Mouse (Mus musculus): ENCODE measurements at regions not wholly inside any gene's neighbourhood (a gene's known extent, or its start where the extent isn't known, plus 50 kb on each side); places are given as distances from the start of the nearest gene placed in this dataset.

- no peak for DNase-seq
These were observed 270.3 kb downstream of the Emp1 start for GRCm38 (mm10) chr6:135632671-135633070.

GRCm38 (mm10) chr6:135636648-135637047 is 274.3 kb downstream of the Emp1 start:
- DNase-seq: no peak

DNA sequence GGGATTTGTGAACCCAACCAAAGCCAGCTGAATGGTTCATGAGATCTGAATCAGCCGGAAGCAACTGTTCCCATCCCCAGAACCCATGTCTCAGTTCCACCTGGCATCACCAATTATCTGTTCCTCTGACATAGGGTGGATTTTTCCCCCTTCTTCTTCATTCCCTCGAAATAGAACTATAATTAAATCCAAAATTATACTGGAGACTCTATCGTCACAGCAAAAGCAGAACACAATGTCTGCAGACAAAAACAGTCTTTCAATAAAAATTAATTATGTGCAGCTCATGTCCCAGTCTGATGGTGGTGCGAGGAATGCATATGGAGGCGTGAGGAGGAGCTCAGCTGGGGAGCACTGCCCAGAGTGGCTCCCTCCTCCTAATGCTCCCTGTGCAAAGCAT is 280.4 kb downstream of the Emp1 start:
- DNase-seq: no peak

DNA sequence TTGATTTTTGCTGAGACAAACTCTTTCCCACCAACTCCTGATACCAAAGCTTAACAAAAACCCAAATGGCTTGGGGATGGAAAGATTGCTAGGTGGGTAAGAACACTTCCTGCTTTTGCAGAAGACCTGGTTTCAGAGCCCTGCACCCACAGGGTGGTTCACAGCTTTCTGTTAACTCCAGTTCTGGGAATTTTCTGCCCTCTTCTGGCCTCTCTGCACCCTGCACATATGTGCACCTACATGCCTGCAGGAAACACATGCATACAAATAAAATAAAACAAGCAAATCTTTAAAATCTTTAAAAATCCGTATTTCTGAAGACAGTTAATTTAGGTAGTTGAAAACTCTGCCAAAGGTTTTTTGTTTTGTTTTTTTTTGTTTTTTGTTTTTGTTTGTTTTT is 283.8 kb downstream of the Emp1 start:
- DNase-seq: peak; percentile 20 to 61

DNA sequence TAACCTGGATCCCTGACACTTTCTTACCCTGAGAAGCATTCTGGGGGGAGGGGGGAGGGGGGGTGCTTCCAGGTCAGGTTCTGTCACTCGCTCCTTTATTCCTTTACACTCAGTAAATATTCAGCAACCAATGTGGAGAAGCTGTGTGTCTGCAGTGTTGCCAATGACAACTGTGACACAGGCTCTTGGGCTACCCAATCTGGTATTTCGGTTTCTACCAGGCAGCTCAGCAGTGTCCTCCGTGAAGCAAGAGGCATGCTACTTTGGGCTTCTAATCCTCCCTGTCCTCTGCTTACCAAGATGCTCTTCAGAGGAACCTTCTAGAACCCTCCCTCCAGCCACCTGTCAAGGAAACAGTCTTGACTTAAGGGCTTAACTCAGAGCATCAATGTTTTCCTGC is 290.7 kb downstream of the Emp1 start:
- DNase-seq: no peak

- DNase-seq: no peak
These were observed 300.0 kb downstream of the Emp1 start for GRCm38 (mm10) chr6:135662386-135662785.

- DNase-seq: no peak
These were observed 300.6 kb downstream of the Emp1 start for GRCm38 (mm10) chr6:135662801-135663537.

Measured in kidney, postnatal 36 days (tissue).